Mouse (Mus musculus) hindbrain, embryonic 11.5 days (tissue): ENCODE results near the gene Prmt7. TPM values are rescaled to one million over a fixed set of nuclear protein-coding genes. Genes with fewer than 3 reads are reported as not detected.

Source experiments
- ATAC-seq: fragments of 200-750 bp; cut with Nextera tagmentation; 2 replicates; pipeline ENCODE4 v1.8.0; 2017; ENCODE audit warnings: mild to moderate bottlenecking, moderate TSS enrichment, moderate library complexity; ENCODE audit not compliant: low FRiP score
- DNase-seq: peaks from one replicate; pipeline ENCODE4 v3.0.0-alpha.2; 2015; ENCODE audit warnings: low spot score
- H3K27ac ChIP-seq: fragments of 300-500 bp; sonication (generic); 2 replicates; pipeline ENCODE4 v1.5.1; 2014; ENCODE audit warnings: mild to moderate bottlenecking, low read depth, low read length
- H3K27me3 ChIP-seq: fragments of 300-500 bp; sonication (generic); 2 replicates; pipeline ENCODE4 v1.6.1; 2014; ENCODE audit warnings: mild to moderate bottlenecking, low read length, moderate library complexity, mixed read lengths; ENCODE audit not compliant: control insufficient read depth, insufficient read depth
- H3K36me3 ChIP-seq: fragments of 300-500 bp; sonication (generic); 2 replicates; pipeline ENCODE4 v1.6.1; 2014; ENCODE audit warnings: mild to moderate bottlenecking, low read length, moderate library complexity, mixed read lengths; ENCODE audit not compliant: control insufficient read depth, insufficient read depth
- H3K4me1 ChIP-seq: fragments of 300-500 bp; sonication (generic); replicated peaks from 2 replicates; pipeline ENCODE4 v1.6.1; 2014; ENCODE audit warnings: low read length, mixed read lengths; ENCODE audit not compliant: control insufficient read depth, insufficient read depth
- H3K4me2 ChIP-seq: fragments of 300-500 bp; sonication (generic); replicated peaks from 2 replicates; pipeline ENCODE4 v1.6.1; 2014; ENCODE audit warnings: mild to moderate bottlenecking, low read depth, low read length
- H3K4me3 ChIP-seq: fragments of 300-500 bp; sonication (generic); 2 replicates; pipeline ENCODE4 v1.5.1; 2014; ENCODE audit warnings: low read depth, low read length
- H3K9ac ChIP-seq: fragments of 300-500 bp; sonication (generic); 2 replicates; pipeline ENCODE4 v1.6.1; 2014; ENCODE audit warnings: low read depth, low read length
- H3K9me3 ChIP-seq: fragments of 300-500 bp; sonication (generic); 2 replicates; pipeline ENCODE4 v1.6.1; 2016; ENCODE audit warnings: low read length; ENCODE audit not compliant: control insufficient read depth
- WGBS: fragments of 180-500 bp; shearing (Covaris S2); extraction: QIAGEN DNeasy Blood & Tissue Kit; methylation state at CpG from one replicate; pipeline ENCODE4 v1.1.7; 2014; 5-methylcytosine and 5-hydroxymethylcytosine counted together
- polyA plus RNA-seq: library from polyadenylated mRNA; unstranded; fragments of >200 nt; fragmentation: Nextera tagmentation; extraction: Ambion mirVana; gene quantifications from 2 replicates; pipeline ENCODE4 v1.2.1, GENCODE M21; 2014

Prmt7 gene
- polyA plus RNA-seq, 1 experiment from 2014 or later, result 55.1 TPM

- no peak overlapping the region for H3K9ac ChIP-seq
- no peak overlapping the region for H3K4me2 ChIP-seq
- no peaks in the 10 kb centered on the region for H3K9me3 ChIP-seq
- no peak for DNase-seq
- WGBS, result 94% methylated on average over 17 of the region's 17 CpGs
- no peaks in the 10 kb centered on the region for H3K27me3 ChIP-seq
- H3K36me3 ChIP-seq, result peaks cover 4% of the 10 kb centered on the region; the same call in 1 of the 2 replicates
- no peak for ATAC-seq
- no peak overlapping the region for H3K27ac ChIP-seq
- H3K4me1 ChIP-seq, result no peaks in the 10 kb centered on the region
- H3K4me3 ChIP-seq, result no peak overlapping the region
These were observed 24.0 kb downstream of the Prmt7 start for GRCm38 (mm10) chr8:106234567-106235261.

GRCm38 (mm10) chr8:106237106-106237505 lies 26.4 kb downstream of the Prmt7 start:
- Histone ChIP-seq H3K27ac (no peak overlapping the region), H3K4me2 (no peak overlapping the region), H3K4me1 (no peaks in the 10 kb centered on the region), H3K27me3 (no peaks in the 10 kb centered on the region), H3K9ac (no peak overlapping the region), H3K4me3 (no peak overlapping the region), H3K9me3 (no peaks in the 10 kb centered on the region), H3K36me3 (peaks cover 4% of the 10 kb centered on the region; the same call in 1 of the 2 replicates)
- 93% methylated on average over 5 of the region's 5 CpGs for WGBS
- ATAC-seq (no peak), DNase-seq (no peak)

GRCm38 (mm10) chr8:106250186-106250585 lies 39.5 kb downstream of the Prmt7 start:
- no peak overlapping the region for H3K9ac ChIP-seq
- ATAC-seq, result no peak
- H3K9me3 ChIP-seq, result no peaks in the 10 kb centered on the region
- no peak for DNase-seq
- H3K4me1 ChIP-seq, result no peaks in the 10 kb centered on the region
- H3K36me3 ChIP-seq, result peaks cover 8% of the 10 kb centered on the region; the same call in 1 of the 2 replicates
- 66% methylated on average over 4 of the region's 4 CpGs for WGBS
- H3K27ac ChIP-seq, result no peak overlapping the region
- no peak overlapping the region for H3K4me2 ChIP-seq
- no peak overlapping the region for H3K4me3 ChIP-seq
- no peaks in the 10 kb centered on the region for H3K27me3 ChIP-seq

- Histone ChIP-seq H3K27ac (no peak overlapping the region), H3K9ac (no peak overlapping the region), H3K4me3 (no peak overlapping the region), H3K27me3 (no peaks in the 10 kb centered on the region), H3K9me3 (no peaks in the 10 kb centered on the region), H3K36me3 (peaks cover 8% of the 10 kb centered on the region; the same call in 1 of the 2 replicates), H3K4me2 (no peak overlapping the region), H3K4me1 (no peaks in the 10 kb centered on the region)
- 36% methylated on average over 1 of the region's 1 CpGs for WGBS
- DNase-seq (peak; percentile 20), ATAC-seq (no peak)
These were observed 47.4 kb downstream of the Prmt7 start for GRCm38 (mm10) chr8:106258169-106258568.

GRCm38 (mm10) chr8:106259579-106260255 lies 49.0 kb downstream of the Prmt7 start:
- Histone ChIP-seq H3K9me3 (no peaks in the 10 kb centered on the region), H3K36me3 (peaks cover 5% of the 10 kb centered on the region; the same call in 1 of the 2 replicates), H3K27me3 (no peaks in the 10 kb centered on the region), H3K4me3 (no peak overlapping the region), H3K9ac (no peak overlapping the region), H3K27ac (no peak overlapping the region), H3K4me2 (no peak overlapping the region), H3K4me1 (no peaks in the 10 kb centered on the region)
- WGBS, result 93% methylated on average over 10 of the region's 10 CpGs
- no peak for ATAC-seq
- no peak for DNase-seq

GRCm38 (mm10) chr8:106260894-106261293 lies 50.2 kb downstream of the Prmt7 start:
- H3K4me1 ChIP-seq, result no peaks in the 10 kb centered on the region
- H3K9me3 ChIP-seq, result no peaks in the 10 kb centered on the region
- peak; percentile 51; the same call in 1 of the 2 replicates for ATAC-seq
- peaks cover 4% of the 10 kb centered on the region; the same call in 1 of the 2 replicates for H3K36me3 ChIP-seq
- 75% methylated on average over 4 of the region's 4 CpGs for WGBS
- no peak overlapping the region for H3K9ac ChIP-seq
- DNase-seq, result no peak
- H3K27ac ChIP-seq, result peak overlapping the region; percentile 47; the same call in 1 of the 2 replicates
- H3K4me3 ChIP-seq, result no peak overlapping the region
- no peaks in the 10 kb centered on the region for H3K27me3 ChIP-seq
- H3K4me2 ChIP-seq, result no peak overlapping the region

GRCm38 (mm10) chr8:106262343-106262742 lies 51.6 kb downstream of the Prmt7 start:
- H3K9ac ChIP-seq, result no peak overlapping the region
- no peak overlapping the region for H3K27ac ChIP-seq
- ATAC-seq, result no peak

GRCm38 (mm10) chr8:106263928-106264327 lies 53.2 kb downstream of the Prmt7 start:
- WGBS, result 95% methylated on average over 4 of the region's 4 CpGs
- H3K27ac ChIP-seq, result no peak overlapping the region

More at GRCm38 (mm10) chr8:106262343-106262742, 51.6 kb downstream of the Prmt7 start:
- H3K27me3 ChIP-seq, result no peaks in the 10 kb centered on the region
- no peak overlapping the region for H3K4me3 ChIP-seq
- no peak for DNase-seq
- no peaks in the 10 kb centered on the region for H3K4me1 ChIP-seq
- 78% methylated on average over 5 of the region's 5 CpGs for WGBS
- H3K36me3 ChIP-seq, result peaks cover 4% of the 10 kb centered on the region; the same call in 1 of the 2 replicates
- H3K4me2 ChIP-seq, result no peak overlapping the region
- no peaks in the 10 kb centered on the region for H3K9me3 ChIP-seq

More at GRCm38 (mm10) chr8:106263928-106264327, 53.2 kb downstream of the Prmt7 start:
- H3K4me2 ChIP-seq, result no peak overlapping the region
- H3K4me1 ChIP-seq, result no peaks in the 10 kb centered on the region
- no peaks in the 10 kb centered on the region for H3K9me3 ChIP-seq
- DNase-seq (no peak), ATAC-seq (no peak)
- peaks cover 4% of the 10 kb centered on the region; the same call in 1 of the 2 replicates for H3K36me3 ChIP-seq
- H3K27me3 ChIP-seq, result no peaks in the 10 kb centered on the region
- H3K9ac ChIP-seq, result no peak overlapping the region
- H3K4me3 ChIP-seq, result no peak overlapping the region
